ENCODE assay signal across 8 mouse cellular contexts in the genomic region with DNA sequence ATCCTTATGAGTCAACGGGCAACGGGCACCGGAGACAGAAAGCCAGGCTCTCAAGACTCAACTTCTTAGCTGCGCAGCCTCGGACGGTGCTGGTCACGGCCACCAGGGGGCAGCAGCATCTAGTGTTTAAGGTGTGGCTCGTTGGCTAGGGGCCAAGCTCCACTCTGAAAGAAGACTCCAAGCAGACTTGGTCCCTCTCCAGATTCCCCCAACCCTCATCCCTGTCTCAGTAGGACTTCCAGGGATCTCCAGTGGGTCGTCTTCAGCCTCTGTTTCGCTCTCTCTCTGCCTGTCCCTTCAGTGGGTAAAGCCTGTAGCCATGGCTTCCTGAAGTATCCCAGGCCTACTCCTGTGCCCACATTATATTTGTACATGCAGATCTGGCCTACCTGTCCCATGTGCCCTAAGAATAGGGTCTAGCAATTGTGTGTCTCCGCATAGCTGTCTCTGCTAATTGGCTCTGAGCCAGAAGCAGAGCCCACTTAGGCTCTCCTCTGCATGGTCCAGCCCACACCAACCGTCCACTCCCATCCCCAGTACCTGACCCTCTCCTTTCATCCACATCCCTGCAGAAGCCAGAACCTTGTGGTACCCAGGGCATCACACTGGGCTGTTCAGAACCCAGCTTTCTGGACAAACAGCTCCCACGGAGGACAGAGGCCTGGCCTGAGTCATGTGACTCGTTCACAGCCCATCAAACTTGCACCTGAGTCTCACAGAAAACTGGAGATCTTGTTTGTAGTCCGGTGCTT. TPM values are rescaled to one million over a fixed set of nuclear protein-coding genes. Genes with fewer than 3 reads are reported as not detected.
DNase-seq lines count a peak whose midpoint lies in the region; ATAC-seq lines count a peak whose summit lies in the region.

No protein-coding gene starts in this region.

- ATAC-seq in activated CD4-positive, CD25-positive, alpha-beta regulatory T cell, adult 4 months, result peak; percentile 91
- peak; percentile 66 for ATAC-seq in megakaryocyte-erythroid progenitor cell, adult 5-6 weeks (replicated peaks; ENCODE audit: low FRiP score, low TSS enrichment, poor library complexity, severe bottlenecking)

- DNase-seq in cerebellum, postnatal 36 days, result peak; percentile 92 to 95
- DNase-seq in gastrocnemius, postnatal 10 days, result peak; percentile 96
- DNase-seq in induced T-regulatory cell, adult 2 months (ENCODE audit: low read depth), result peak; percentile 90
- DNase-seq in left cerebral cortex, adult 8-10 months (ENCODE audit: low spot score in 2 of 2), result peak; percentile 79 to 91
- DNase-seq in right cerebral cortex, postnatal 14 days, result peak; percentile 95
- peak; percentile 91 for DNase-seq in urinary bladder, postnatal 14 days (ENCODE audit: low spot score)

RNA-seq across cellular contexts. Expression of a gene that starts 9.8 kb away (rescaled TPM):
- 10 to 100 TPM; 19.1 to 21.2 TPM for polyA plus RNA-seq in activated CD4-positive, CD25-positive, alpha-beta regulatory T cell, adult 4 months (2017; shearing (Covaris generic))
- 10 to 100 TPM; 91.5 to 93.1 TPM for total RNA-seq in gastrocnemius, postnatal 10 days (2021)
- total RNA-seq in left cerebral cortex, adult 8-10 months (2022), result 10 to 100 TPM; 76.1 to 79.2 (median 77.4) TPM
- total RNA-seq in megakaryocyte-erythroid progenitor cell, adult 5-6 weeks (2014; fragmentation: Nextera tagmentation), result 360 and 383 TPM in 2 replicates
- total RNA-seq in megakaryocyte-erythroid progenitor cell, adult 5-6 weeks (2017), result 607 and 788 TPM in 2 replicates

Comparison
In these comparisons a context has a peak if more than half of its experiments do, and no peak if none do; other contexts are left out.
1. Peak in every context shown above with its lines: DNase-seq and ATAC-seq.